Mouse (Mus musculus) heart, postnatal 0 days (tissue): Measurements from ENCODE around the gene Ptgis.

Source experiments
- CTCF ChIP-seq: IDR thresholded peaks from 2 replicates; pipeline ENCODE4 v1.5.1; 2016; ENCODE audit warnings: antibody characterized with exemption, control low read depth, low read depth
- EP300 ChIP-seq: IDR thresholded peaks from 2 replicates; pipeline ENCODE4 v1.6.1; 2016; ENCODE audit warnings: antibody characterized with exemption, low read depth

GRCm38 (mm10) chr2:167156118-167156715, 84.2 kb downstream of the Ptgis start:
- no peak for TF ChIP-seq CTCF
- TF ChIP-seq EP300, result no peak
